Mouse (Mus musculus) layer of hippocampus, postnatal 10 days (tissue): ENCODE measurements around the gene Vmn1r21. TPM values are rescaled to one million over a fixed set of nuclear protein-coding genes. Genes with fewer than 3 reads are reported as not detected.
"Not testable (repeated sequence)": the region's sequence is repeated elsewhere in the genome, so short reads cannot be mapped to it uniquely, and the experiment has no call there.

Experiments
- DNase-seq, 2 experiments: peaks; one replicate each; pipeline ENCODE4 v3.0.0; 2021; ENCODE audit warnings: low spot score in 2 of 2
- long read RNA-seq: library from polyadenylated mRNA; stranded (forward); transcript quantifications from one replicate; pipeline ENCODE4 v2.0.0, GENCODE M21; 2023
- total RNA-seq, 2 experiments: library from RNA; stranded (reverse); gene quantifications; 2 replicates each; pipeline ENCODE4 v1.2.3; 2021

The Vmn1r21 gene
- not detected for total RNA-seq
- long read RNA-seq: 0 reads

- no peak for DNase-seq
Observed at GRCm38 (mm10) chr6:57850286-57850685, at the start of gene Vmn1r21. Gene Vmn1r21 (minus strand): TSS chr6:57850343.

- DNase-seq: peak; percentile 19 to 38
Observed at GRCm38 (mm10) chr6:57859043-57860042, 9.2 kb upstream of the Vmn1r21 start.

GRCm38 (mm10) chr6:57851177-57851576, 1.0 kb upstream of the Vmn1r21 start:
- DNase-seq: not testable (repeated sequence)

GRCm38 (mm10) chr6:57839693-57840408, 10.3 kb downstream of the Vmn1r21 start:
- DNase-seq: peak in 1 of 2 experiments; percentile 28

GRCm38 (mm10) chr6:57825259-57825715, 24.9 kb downstream of the Vmn1r21 start:
- no peak for DNase-seq

- DNase-seq: peak; percentile 71 to 84
Observed at GRCm38 (mm10) chr6:57824422-57825258, 25.5 kb downstream of the Vmn1r21 start, which contains the start of gene Vopp1. Gene Vopp1 (minus strand): TSS chr6:57825159.

GRCm38 (mm10) chr6:57823461-57823860, 26.7 kb downstream of the Vmn1r21 start:
- no peak for DNase-seq

- no peak for DNase-seq
Observed at GRCm38 (mm10) chr6:57822648-57823410, 27.3 kb downstream of the Vmn1r21 start.

- no peak for DNase-seq
Observed at GRCm38 (mm10) chr6:57814436-57814940, 35.7 kb downstream of the Vmn1r21 start.

GRCm38 (mm10) chr6:57811748-57812730, 38.1 kb downstream of the Vmn1r21 start:
- DNase-seq: no peak

- no peak for DNase-seq
Observed at GRCm38 (mm10) chr6:57805218-57806069, 44.7 kb downstream of the Vmn1r21 start.

GRCm38 (mm10) chr6:57803130-57803529, 47.0 kb downstream of the Vmn1r21 start:
- DNase-seq: no peak

- no peak for DNase-seq
Observed at GRCm38 (mm10) chr6:57798986-57799385, 51.2 kb downstream of the Vmn1r21 start.

- no peak for DNase-seq
Observed at GRCm38 (mm10) chr6:57796853-57797423, 53.2 kb downstream of the Vmn1r21 start.

- no peak for DNase-seq
Observed at GRCm38 (mm10) chr6:57795835-57796234, 54.3 kb downstream of the Vmn1r21 start.
